Mouse (Mus musculus): ENCODE results near the gene Rnf126.

Gene Rnf126

GRCm38 (mm10) chr10:79766508-79767325 is at the start of gene Rnf126:
Rnf126 (minus strand) TSS chr10:79766952.
- DNase-seq (ENCODE audit: extremely low read depth, low read depth) = peak; percentile 97

GRCm38 (mm10) chr10:79815671-79816494 is 49.1 kb upstream of the Rnf126 start:
- no peak for DNase-seq (ENCODE audit: extremely low read depth, low read depth)

- DNase-seq (ENCODE audit: extremely low read depth, low read depth) = no peak
Observed at GRCm38 (mm10) chr10:79814271-79814842, 47.6 kb upstream of the Rnf126 start.

- DNase-seq (ENCODE audit: extremely low read depth, low read depth) = no peak
Observed at GRCm38 (mm10) chr10:79811736-79812637, 45.2 kb upstream of the Rnf126 start.

GRCm38 (mm10) chr10:79808728-79809127 is 42.0 kb upstream of the Rnf126 start:
- DNase-seq (ENCODE audit: extremely low read depth, low read depth) = no peak

- no peak for DNase-seq (ENCODE audit: extremely low read depth, low read depth)
Observed at GRCm38 (mm10) chr10:79807826-79808225, 41.1 kb upstream of the Rnf126 start.

- no peak for DNase-seq (ENCODE audit: extremely low read depth, low read depth)
Observed at GRCm38 (mm10) chr10:79806972-79807371, 40.2 kb upstream of the Rnf126 start.

GRCm38 (mm10) chr10:79806331-79806730 is 39.6 kb upstream of the Rnf126 start:
- DNase-seq (ENCODE audit: extremely low read depth, low read depth) = no peak

GRCm38 (mm10) chr10:79805636-79806035 is 38.9 kb upstream of the Rnf126 start:
- DNase-seq (ENCODE audit: extremely low read depth, low read depth) = no peak

GRCm38 (mm10) chr10:79803716-79804323 is 37.1 kb upstream of the Rnf126 start:
- no peak for DNase-seq (ENCODE audit: extremely low read depth, low read depth)

- no peak for DNase-seq (ENCODE audit: extremely low read depth, low read depth)
Observed at GRCm38 (mm10) chr10:79802331-79802971, 35.7 kb upstream of the Rnf126 start.

GRCm38 (mm10) chr10:79801837-79802236 is 35.1 kb upstream of the Rnf126 start:
- no peak for DNase-seq (ENCODE audit: extremely low read depth, low read depth)

GRCm38 (mm10) chr10:79800508-79800907 is 33.8 kb upstream of the Rnf126 start:
- DNase-seq (ENCODE audit: extremely low read depth, low read depth) = no peak

- peak; percentile 97 for DNase-seq (ENCODE audit: extremely low read depth, low read depth)
Observed at GRCm38 (mm10) chr10:79798289-79798928, 31.7 kb upstream of the Rnf126 start.

GRCm38 (mm10) chr10:79797326-79797725 is 30.6 kb upstream of the Rnf126 start:
- DNase-seq (ENCODE audit: extremely low read depth, low read depth) = peak; percentile 31

- DNase-seq (ENCODE audit: extremely low read depth, low read depth) = no peak
Observed at GRCm38 (mm10) chr10:79795905-79796304, 29.2 kb upstream of the Rnf126 start.

- DNase-seq (ENCODE audit: extremely low read depth, low read depth) = no peak
Observed at GRCm38 (mm10) chr10:79794491-79794931, 27.8 kb upstream of the Rnf126 start.

- DNase-seq (ENCODE audit: extremely low read depth, low read depth) = no peak
Observed at GRCm38 (mm10) chr10:79793738-79794490, 27.2 kb upstream of the Rnf126 start.

Data from MEL-GATA-1-ER (cell line).